Mouse (Mus musculus): ENCODE results near the gene Golm1.

Gene Golm1

DNA sequence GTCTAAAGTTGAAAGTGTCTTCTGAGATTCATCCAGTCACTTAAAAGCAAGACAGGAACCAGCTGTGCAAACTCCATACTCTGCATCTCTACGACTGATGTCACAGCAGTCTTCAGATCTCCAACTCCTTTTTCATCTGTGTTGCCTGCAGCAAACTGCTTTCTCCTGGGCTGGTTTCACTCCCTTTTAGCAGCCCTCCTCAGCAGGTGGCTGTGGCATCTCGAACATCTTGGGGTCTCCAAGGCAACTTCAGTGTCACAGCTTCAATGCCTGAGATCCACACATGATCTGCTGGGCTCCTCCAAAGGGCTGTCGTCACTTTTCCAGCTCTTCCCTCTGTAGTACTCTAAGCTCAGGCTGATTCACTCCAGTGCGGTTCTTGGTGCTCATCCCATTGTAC is 84.9 kb downstream of the Golm1 start:
- no peak for DNase-seq (ENCODE audit: low spot score)

DNA sequence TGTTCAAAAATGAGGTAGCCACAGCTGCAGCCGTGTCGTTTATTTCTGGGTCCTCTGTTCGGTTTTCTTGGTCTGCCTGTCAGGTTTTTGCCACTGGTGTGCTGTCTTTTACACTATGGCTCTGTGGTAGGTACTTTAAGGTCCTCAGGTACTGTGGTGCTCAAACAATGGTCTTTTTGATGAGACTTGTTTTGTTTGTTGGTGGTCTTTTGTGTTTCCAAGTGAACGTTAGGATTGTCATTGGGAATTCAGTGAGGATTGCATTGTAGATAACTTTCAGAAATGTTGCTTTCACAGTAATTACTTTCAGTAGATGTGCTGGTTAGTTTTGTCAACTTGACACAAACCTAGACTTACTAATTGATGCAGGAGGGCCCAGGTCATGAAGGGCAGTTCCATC is 85.9 kb downstream of the Golm1 start:
- no peak for DNase-seq (ENCODE audit: low spot score)

GRCm38 (mm10) chr13:59587201-59587600 is 88.4 kb downstream of the Golm1 start:
- no peak for DNase-seq (ENCODE audit: low spot score)

DNA sequence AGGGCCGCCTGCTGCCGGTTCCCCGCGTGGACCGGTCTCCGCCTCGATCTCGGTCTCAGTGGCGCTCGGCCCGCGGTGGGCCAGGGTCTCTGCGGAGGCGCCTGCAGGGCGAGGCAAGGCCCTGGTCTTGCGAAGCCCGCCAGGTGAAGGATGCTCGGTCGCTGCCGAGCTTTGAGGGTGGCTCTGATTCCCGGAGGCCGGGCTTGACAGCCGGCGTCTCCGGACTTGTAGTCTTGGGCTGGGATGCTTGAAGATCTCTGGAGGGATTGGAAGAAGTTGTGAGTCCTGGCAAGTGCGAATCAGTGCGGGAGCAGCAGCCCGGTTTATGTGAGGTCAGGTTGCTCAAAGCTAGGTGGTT is 90.0 kb downstream of the Golm1 start:
- peak; percentile 40 for DNase-seq (ENCODE audit: low spot score)

DNA sequence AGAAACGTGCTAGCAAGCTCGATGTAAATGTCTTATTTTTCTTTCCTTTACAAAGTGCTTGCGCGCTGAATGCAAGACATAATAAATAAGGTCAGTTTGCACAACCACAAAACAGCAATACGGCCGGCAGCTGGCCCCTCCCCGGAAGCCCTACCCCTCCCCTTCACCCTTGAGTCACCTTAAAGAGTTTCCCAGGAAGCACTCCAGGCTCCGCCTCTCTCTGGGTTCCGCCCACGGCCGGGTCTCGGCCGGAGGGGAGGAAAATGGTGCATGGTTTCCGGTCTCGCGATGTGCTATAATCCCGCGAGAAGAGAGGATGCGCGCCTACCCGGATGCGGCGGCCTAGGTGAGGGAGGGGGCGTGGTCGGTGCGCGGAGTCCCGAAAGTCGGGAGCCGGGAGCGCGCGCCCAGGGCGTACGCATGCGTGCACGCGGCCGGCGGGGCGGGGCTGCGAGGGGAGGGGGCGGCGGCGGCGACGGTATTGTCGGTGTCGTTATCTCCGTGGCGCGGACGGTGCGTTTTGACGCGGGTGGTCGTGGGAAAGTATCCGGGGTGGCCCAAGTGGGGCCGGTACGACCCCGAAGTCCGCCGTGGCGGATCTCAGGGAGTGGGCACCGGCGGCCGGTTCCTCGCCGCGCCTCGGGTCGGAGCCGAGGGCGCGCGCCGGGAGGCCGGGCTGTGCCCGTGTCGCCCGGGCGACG is 90.5 kb downstream of the Golm1 start, which contains the start of the genes Agtpbp1 and Naa35:
TSS of gene Agtpbp1 (minus strand) at position 281 of the 701 bp plus-strand sequence.
TSS of gene Naa35 (plus strand) at position 313 of the 701 bp plus-strand sequence.
- peak; percentile 99 for DNase-seq (ENCODE audit: low spot score)
